Mouse (Mus musculus) lung, postnatal 14 days (tissue): ENCODE data around the gene Asz1.

Experiments used
- DNase-seq: peaks from one replicate; pipeline ENCODE4 v3.0.0; 2021

The Asz1 gene

GRCm38 (mm10) chr6:18002065-18002464, 106.8 kb downstream of the Asz1 start:
- DNase-seq, result no peak
